Mouse (Mus musculus) hindbrain, embryonic 16.5 days (tissue): ENCODE measurements around the gene Nav2. TPM values are rescaled to one million over a fixed set of nuclear protein-coding genes. Genes with fewer than 3 reads are reported as not detected.

Experiments
- ATAC-seq: fragments of 200-750 bp; cut with Nextera tagmentation; 2 replicates; pipeline ENCODE4 v1.8.0; 2017; ENCODE audit warnings: moderate TSS enrichment, moderate library complexity
- H3K27ac ChIP-seq: fragments of 300-500 bp; sonication (generic); 2 replicates; pipeline ENCODE4 v1.5.1; 2014; ENCODE audit warnings: low read depth, mild to moderate bottlenecking, control low read depth, low read length, moderate library complexity
- H3K27me3 ChIP-seq: fragments of 300-500 bp; sonication (generic); replicated peaks from 2 replicates; pipeline ENCODE4 v1.6.1; 2014; ENCODE audit warnings: low read length; ENCODE audit not compliant: control insufficient read depth, insufficient read depth
- H3K36me3 ChIP-seq: fragments of 300-500 bp; sonication (generic); 2 replicates; pipeline ENCODE4 v1.6.1; 2014; ENCODE audit warnings: mild to moderate bottlenecking, low read length, moderate library complexity, mixed read lengths; ENCODE audit not compliant: control insufficient read depth, insufficient read depth
- H3K4me1 ChIP-seq: fragments of 300-500 bp; sonication (generic); 2 replicates; pipeline ENCODE4 v1.6.1; 2014; ENCODE audit warnings: low read depth, low read length; ENCODE audit not compliant: control insufficient read depth, insufficient read depth
- H3K4me2 ChIP-seq: fragments of 300-500 bp; sonication (generic); 2 replicates; pipeline ENCODE4 v1.6.1; 2014; ENCODE audit warnings: mild to moderate bottlenecking, low read length, control low read depth, moderate library complexity
- H3K4me3 ChIP-seq: fragments of 300-500 bp; sonication (generic); 2 replicates; pipeline ENCODE4 v1.5.1; 2014; ENCODE audit warnings: mild to moderate bottlenecking, low read length, control low read depth, moderate library complexity
- H3K9ac ChIP-seq: fragments of 300-500 bp; sonication (generic); 2 replicates; pipeline ENCODE4 v1.6.1; 2014; ENCODE audit warnings: low read depth, mild to moderate bottlenecking, control low read depth, low read length, moderate library complexity
- H3K9me3 ChIP-seq: fragments of 300-500 bp; sonication (generic); 2 replicates; pipeline ENCODE4 v1.6.1; 2014; ENCODE audit warnings: mild to moderate bottlenecking, low read length, moderate library complexity; ENCODE audit not compliant: control insufficient read depth
- WGBS: fragments of 180-500 bp; shearing (Covaris S2); extraction: QIAGEN DNeasy Blood & Tissue Kit; methylation state at CpG from one replicate; pipeline ENCODE4 v1.1.7; 2014; 5-methylcytosine and 5-hydroxymethylcytosine counted together
- polyA plus RNA-seq: library from polyadenylated mRNA; unstranded; fragments of >200 nt; fragmentation: Nextera tagmentation; extraction: Ambion mirVana; gene quantifications from 2 replicates; pipeline ENCODE4 v1.2.1, GENCODE M21; 2015

The Nav2 gene
- polyA plus RNA-seq, 1 experiment from 2014 or later: 27.9 TPM

GRCm38 (mm10) chr7:49520504-49520903, 612.0 kb downstream of the Nav2 start:
- Histone ChIP-seq H3K4me3 (no peak overlapping the region), H3K4me1 (peaks cover 31% of the 10 kb centered on the region), H3K27me3 (peaks cover 2% of the 10 kb centered on the region; the same call in 1 of the 2 replicates), H3K9me3 (no peaks in the 10 kb centered on the region), H3K36me3 (no peaks in the 10 kb centered on the region), H3K9ac (no peak overlapping the region), H3K4me2 (no peak overlapping the region), H3K27ac (no peak overlapping the region)
- ATAC-seq: no peak
- 79% methylated on average over 2 of the region's 2 CpGs for WGBS

DNA sequence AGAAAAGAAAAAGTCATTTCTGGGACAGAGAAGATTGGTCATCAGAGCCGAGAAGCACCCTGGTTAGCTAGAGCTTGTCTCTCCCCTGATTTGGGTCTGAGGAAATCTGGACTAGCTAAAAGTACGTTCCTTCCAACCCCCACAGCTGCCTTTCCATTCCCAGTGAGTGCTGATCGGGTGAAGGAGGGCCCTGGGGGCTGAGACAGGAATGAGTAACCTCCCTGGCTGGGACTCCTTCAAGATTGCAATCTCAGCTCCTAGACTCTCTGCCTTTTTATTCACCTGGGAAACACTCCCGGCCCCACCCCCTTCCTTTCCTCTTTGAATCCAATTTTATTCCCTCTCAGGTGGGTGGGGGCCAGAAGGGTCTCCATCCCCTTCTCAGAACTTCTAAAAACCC, 612.8 kb downstream of the Nav2 start:
- Histone ChIP-seq H3K9me3 (no peaks in the 10 kb centered on the region), H3K4me2 (no peak overlapping the region), H3K36me3 (no peaks in the 10 kb centered on the region), H3K27me3 (peaks cover 2% of the 10 kb centered on the region; the same call in 1 of the 2 replicates), H3K9ac (no peak overlapping the region), H3K27ac (no peak overlapping the region), H3K4me1 (peaks cover 31% of the 10 kb centered on the region), H3K4me3 (no peak overlapping the region)
- ATAC-seq: no peak
- WGBS: 42% methylated on average over 4 of the region's 4 CpGs

DNA sequence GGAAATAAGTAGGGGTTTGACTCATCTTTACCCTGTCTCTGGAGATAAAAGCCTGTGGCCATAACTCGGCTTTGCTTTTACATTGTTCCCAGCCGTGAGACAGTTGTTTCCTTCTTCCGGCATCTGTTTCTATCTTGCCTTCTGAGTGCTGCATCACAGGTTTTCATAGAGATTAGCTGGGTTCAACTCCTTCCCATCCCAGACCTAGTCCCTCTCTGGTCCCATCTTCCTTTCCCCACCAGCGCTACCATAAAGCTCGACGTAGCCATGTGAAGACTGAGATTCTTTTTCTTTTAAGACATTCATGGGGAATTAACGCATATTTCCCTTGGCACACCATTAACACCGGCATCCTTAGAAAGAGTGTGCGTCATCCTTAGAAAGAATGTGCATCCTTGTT, 613.5 kb downstream of the Nav2 start:
- H3K4me1 ChIP-seq: peaks cover 31% of the 10 kb centered on the region
- 5% methylated on average over 9 of the region's 9 CpGs for WGBS
- no peak overlapping the region for H3K4me3 ChIP-seq
- H3K9me3 ChIP-seq: no peaks in the 10 kb centered on the region
- no peaks in the 10 kb centered on the region for H3K36me3 ChIP-seq
- H3K27ac ChIP-seq: no peak overlapping the region
- H3K27me3 ChIP-seq: peaks cover 2% of the 10 kb centered on the region; the same call in 1 of the 2 replicates
- H3K9ac ChIP-seq: no peak overlapping the region
- peak overlapping the region; percentile 48 for H3K4me2 ChIP-seq
- ATAC-seq: no peak

DNA sequence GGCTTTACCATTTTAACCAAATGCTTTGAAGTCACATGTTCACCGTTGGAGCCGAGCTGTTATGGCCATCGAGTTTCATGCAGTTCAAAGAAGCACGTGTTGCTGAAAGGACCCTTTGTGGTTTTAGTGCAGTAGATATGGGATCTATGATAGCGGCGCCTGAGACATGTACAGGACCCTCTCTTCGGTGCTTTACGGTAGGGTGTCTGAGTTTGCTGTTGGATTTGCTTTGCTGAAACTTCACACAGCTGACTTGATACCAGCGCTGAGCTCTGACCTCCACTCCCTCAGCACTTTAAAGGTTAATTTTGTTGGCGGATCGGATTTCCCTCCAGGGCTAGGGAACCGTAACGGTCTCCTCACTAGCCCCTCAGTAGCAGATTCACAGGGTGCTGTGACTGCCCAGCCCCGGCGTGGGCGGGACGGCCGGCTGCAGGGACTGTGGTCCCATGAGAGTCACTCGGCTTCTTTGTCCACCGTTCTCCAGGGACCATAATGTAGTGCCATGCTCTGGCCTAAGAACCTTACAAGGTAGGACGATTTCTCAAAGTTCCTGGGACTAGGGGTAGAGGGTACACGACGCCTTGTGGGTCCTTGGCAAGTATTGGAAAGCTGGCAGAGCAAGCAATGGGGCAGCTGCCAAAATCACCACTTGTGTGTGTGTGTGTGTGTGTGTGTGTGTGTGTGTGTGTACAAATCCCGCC, 614.0 kb downstream of the Nav2 start:
- Histone ChIP-seq H3K9ac (no peak overlapping the region), H3K9me3 (no peaks in the 10 kb centered on the region), H3K4me2 (peak overlapping the region; percentile 48), H3K4me3 (peak overlapping the region; percentile 23), H3K4me1 (peaks cover 31% of the 10 kb centered on the region), H3K27ac (no peak overlapping the region), H3K36me3 (no peaks in the 10 kb centered on the region), H3K27me3 (peaks cover 2% of the 10 kb centered on the region; the same call in 1 of the 2 replicates)
- WGBS: 3% methylated on average over 24 of the region's 24 CpGs
- peak; percentile 70 for ATAC-seq

DNA sequence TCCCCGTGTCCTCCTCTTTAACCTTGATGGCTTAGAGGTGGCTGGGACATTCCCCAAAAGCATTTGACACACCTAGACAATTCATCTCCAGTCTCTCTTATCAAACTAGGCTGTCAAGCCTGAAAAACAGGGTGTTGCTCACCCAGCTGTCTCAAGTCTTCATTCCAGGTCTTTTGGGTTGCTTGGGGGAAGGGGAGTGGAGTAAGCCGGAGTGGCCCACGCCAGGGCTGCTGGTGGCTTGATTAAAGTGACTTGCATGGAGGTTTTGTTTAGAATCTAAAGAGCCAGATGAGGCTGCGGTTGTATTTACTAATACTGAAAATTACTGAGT, 614.6 kb downstream of the Nav2 start:
- H3K4me3 ChIP-seq: peak overlapping the region; percentile 23
- H3K27me3 ChIP-seq: peaks cover 2% of the 10 kb centered on the region; the same call in 1 of the 2 replicates
- no peak overlapping the region for H3K9ac ChIP-seq
- no peak overlapping the region for H3K27ac ChIP-seq
- H3K9me3 ChIP-seq: no peaks in the 10 kb centered on the region
- no peaks in the 10 kb centered on the region for H3K36me3 ChIP-seq
- peak overlapping the region; percentile 48 for H3K4me2 ChIP-seq
- H3K4me1 ChIP-seq: peaks cover 31% of the 10 kb centered on the region
- WGBS: 22% methylated on average over 4 of the region's 4 CpGs
- ATAC-seq: no peak

- Histone ChIP-seq H3K4me2 (peak overlapping the region; percentile 48), H3K27me3 (peaks cover 2% of the 10 kb centered on the region; the same call in 1 of the 2 replicates), H3K9me3 (no peaks in the 10 kb centered on the region), H3K4me1 (peaks cover 31% of the 10 kb centered on the region), H3K9ac (no peak overlapping the region), H3K36me3 (no peaks in the 10 kb centered on the region), H3K27ac (peak overlapping the region; percentile 44; the same call in 1 of the 2 replicates), H3K4me3 (no peak overlapping the region)
- ATAC-seq: peak; percentile 16; the same call in 1 of the 2 replicates
- whole genome bisulfite sequencing: 28% methylated on average over 5 of the region's 5 CpGs
Measured at GRCm38 (mm10) chr7:49523729-49524128, 615.2 kb downstream of the Nav2 start.

DNA sequence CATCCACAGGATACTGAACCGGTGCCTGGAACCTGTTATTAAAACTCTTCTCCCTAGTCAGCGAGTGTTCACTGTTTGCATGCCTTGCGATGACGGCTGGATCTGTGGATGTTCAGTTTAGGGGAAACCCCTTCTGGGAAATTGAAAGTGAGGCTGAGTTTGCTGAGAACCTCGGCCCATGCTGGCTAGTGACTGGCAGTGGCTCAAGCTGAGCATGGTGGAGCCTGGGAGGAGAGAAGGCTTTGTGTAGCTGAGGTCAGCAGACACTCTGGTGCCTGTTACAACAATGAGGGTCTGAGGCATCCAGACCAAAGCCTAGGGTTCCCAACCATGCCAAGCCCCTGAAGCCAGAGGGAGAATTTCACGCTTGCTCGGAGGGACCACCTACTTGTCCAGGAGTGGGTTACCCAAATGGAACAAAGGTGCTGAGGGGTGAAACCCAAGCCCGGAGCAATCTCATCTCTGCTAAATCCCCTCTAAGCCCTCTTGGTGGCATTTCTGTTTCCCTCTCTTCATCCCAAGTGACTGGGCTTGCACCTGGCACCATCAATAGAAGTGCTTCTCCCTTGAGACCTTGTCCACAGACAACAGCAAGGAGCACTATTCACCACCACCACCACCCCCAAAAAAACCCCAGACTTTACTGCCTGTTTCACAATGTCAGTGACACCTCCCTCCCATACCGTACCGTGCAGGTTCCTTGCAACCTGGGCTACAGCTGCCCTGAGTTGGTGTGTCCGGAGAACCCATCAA, 617.0 kb downstream of the Nav2 start:
- WGBS: 56% methylated on average over 11 of the region's 11 CpGs
- H3K9me3 ChIP-seq: no peaks in the 10 kb centered on the region

GRCm38 (mm10) chr7:49526101-49526499, 617.6 kb downstream of the Nav2 start:
- peaks cover 26% of the 10 kb centered on the region for H3K4me1 ChIP-seq
- H3K4me3 ChIP-seq: no peak overlapping the region
- no peaks in the 10 kb centered on the region for H3K9me3 ChIP-seq
- H3K27me3 ChIP-seq: no peaks in the 10 kb centered on the region
- ATAC-seq: no peak
- H3K27ac ChIP-seq: no peak overlapping the region
- no peak overlapping the region for H3K9ac ChIP-seq
- no peak overlapping the region for H3K4me2 ChIP-seq
- 79% methylated on average over 4 of the region's 4 CpGs for WGBS
- no peaks in the 10 kb centered on the region for H3K36me3 ChIP-seq

More for the DNA sequence above, 617.0 kb downstream of the Nav2 start:
- no peaks in the 10 kb centered on the region for H3K36me3 ChIP-seq
- peak overlapping the region; percentile 12; the same call in 1 of the 2 replicates for H3K27ac ChIP-seq
- H3K27me3 ChIP-seq: peaks cover under 1% of the 10 kb centered on the region; the same call in 1 of the 2 replicates
- ATAC-seq: 0 out of 2 replicates have a peak, but pooled peaks have one; percentile 19
- no peak overlapping the region for H3K9ac ChIP-seq
- no peak overlapping the region for H3K4me3 ChIP-seq
- peaks cover 30% of the 10 kb centered on the region for H3K4me1 ChIP-seq
- H3K4me2 ChIP-seq: no peak overlapping the region

GRCm38 (mm10) chr7:49527495-49527894, 619.0 kb downstream of the Nav2 start:
- Histone ChIP-seq H3K27ac (no peak overlapping the region), H3K9ac (no peak overlapping the region), H3K36me3 (no peaks in the 10 kb centered on the region), H3K4me1 (peaks cover 16% of the 10 kb centered on the region), H3K4me3 (no peak overlapping the region), H3K27me3 (no peaks in the 10 kb centered on the region), H3K9me3 (no peaks in the 10 kb centered on the region), H3K4me2 (no peak overlapping the region)
- ATAC-seq: no peak
- WGBS: 31% methylated on average over 4 of the region's 4 CpGs
